Mouse (Mus musculus) neural tube, embryonic 15.5 days (tissue): Measurements from ENCODE around the gene Irf4. TPM values are rescaled to one million over a fixed set of nuclear protein-coding genes. Genes with fewer than 3 reads are reported as not detected.

Experiments
- ATAC-seq: fragments of 200-750 bp; cut with Nextera tagmentation; 2 replicates; pipeline ENCODE4 v1.8.0; 2017; ENCODE audit warnings: mild to moderate bottlenecking, moderate TSS enrichment, moderate library complexity; ENCODE audit not compliant: low FRiP score
- H3K27ac ChIP-seq: fragments of 300-500 bp; sonication (generic); replicated peaks from 2 replicates; pipeline ENCODE4 v1.5.1; 2015; ENCODE audit warnings: mild to moderate bottlenecking, inconsistent platforms
- H3K27me3 ChIP-seq: fragments of 300-500 bp; sonication (generic); replicated peaks from 2 replicates; pipeline ENCODE4 v1.6.1; 2015; ENCODE audit warnings: inconsistent platforms
- H3K36me3 ChIP-seq: fragments of 300-500 bp; sonication (generic); 2 replicates; pipeline ENCODE4 v1.6.1; 2015; ENCODE audit warnings: inconsistent platforms
- H3K4me1 ChIP-seq: fragments of 300-500 bp; sonication (generic); 2 replicates; pipeline ENCODE4 v1.6.1; 2015; ENCODE audit warnings: inconsistent platforms
- H3K4me2 ChIP-seq: fragments of 300-500 bp; sonication (generic); 2 replicates; pipeline ENCODE4 v1.6.1; 2015; ENCODE audit warnings: inconsistent platforms, mild to moderate bottlenecking, moderate library complexity
- H3K4me3 ChIP-seq: fragments of 300-500 bp; sonication (generic); replicated peaks from 2 replicates; pipeline ENCODE4 v1.5.1; 2015; ENCODE audit warnings: mild to moderate bottlenecking, inconsistent platforms
- H3K9ac ChIP-seq: fragments of 300-500 bp; sonication (generic); replicated peaks from 2 replicates; pipeline ENCODE4 v1.6.1; 2015; ENCODE audit warnings: mild to moderate bottlenecking, inconsistent platforms
- H3K9me3 ChIP-seq: fragments of 300-500 bp; sonication (generic); replicated peaks from 2 replicates; pipeline ENCODE4 v1.6.1; 2016; ENCODE audit warnings: inconsistent platforms
- WGBS: fragments of 180-500 bp; shearing (Covaris S2); methylation state at CpG from one replicate; pipeline ENCODE4 v1.1.7; 2015; ENCODE audit warnings: mixed read lengths; 5-methylcytosine and 5-hydroxymethylcytosine counted together
- polyA plus RNA-seq: library from polyadenylated mRNA; unstranded; fragments of >200 nt; fragmentation: Nextera tagmentation; extraction: Ambion mirVana; gene quantifications from 2 replicates; pipeline ENCODE4 v1.2.1, GENCODE M21; 2015

Gene Irf4
- polyA plus RNA-seq, 1 experiment from 2014 or later, result 0.08 TPM

DNA sequence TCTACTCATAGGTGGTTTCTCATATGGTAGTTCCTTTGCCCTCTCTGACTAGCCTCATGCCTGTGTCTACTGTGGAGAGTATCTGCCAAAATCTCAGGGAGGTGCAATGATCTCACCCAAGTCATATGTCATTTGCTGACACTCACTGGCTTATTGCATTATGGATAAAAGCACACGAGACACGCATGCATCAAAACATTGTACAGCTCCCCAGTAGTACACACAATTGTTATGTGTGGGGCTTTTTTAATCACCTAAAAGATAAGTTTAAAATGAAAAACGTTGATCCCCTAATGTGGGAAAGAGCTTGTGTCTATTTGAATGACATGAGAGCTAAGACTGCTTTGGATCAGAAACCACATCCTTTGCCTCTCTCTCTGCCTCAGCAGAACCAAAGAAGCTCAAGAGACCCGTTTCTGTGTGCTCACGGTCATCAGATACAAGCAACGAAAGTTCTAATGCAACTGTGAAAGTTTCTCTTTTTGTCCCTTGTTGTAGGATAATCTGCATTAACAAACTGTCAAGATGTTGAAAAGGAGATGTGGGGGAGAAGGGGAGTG lies 6.5 kb upstream of the Irf4 start:
- no peak overlapping the region for H3K9ac ChIP-seq
- H3K27me3 ChIP-seq, result peaks cover 5% of the 10 kb centered on the region; the same call in 1 of the 2 replicates
- no peak overlapping the region for H3K4me2 ChIP-seq
- ATAC-seq, result no peak
- H3K4me3 ChIP-seq, result no peak overlapping the region
- no peaks in the 10 kb centered on the region for H3K4me1 ChIP-seq
- H3K36me3 ChIP-seq, result no peaks in the 10 kb centered on the region
- WGBS, result 75% methylated on average over 6 of the region's 6 CpGs
- H3K27ac ChIP-seq, result no peak overlapping the region
- H3K9me3 ChIP-seq, result no peaks in the 10 kb centered on the region

- Histone ChIP-seq H3K9ac (no peak overlapping the region), H3K4me3 (no peak overlapping the region), H3K36me3 (no peaks in the 10 kb centered on the region), H3K4me2 (no peak overlapping the region), H3K27me3 (peaks cover 31% of the 10 kb centered on the region), H3K4me1 (peaks cover 16% of the 10 kb centered on the region), H3K27ac (no peak overlapping the region), H3K9me3 (no peaks in the 10 kb centered on the region)
- no peak for ATAC-seq
- WGBS, result 77% methylated on average over 7 of the region's 7 CpGs
Observed at GRCm38 (mm10) chr13:30745121-30745520, 3.9 kb upstream of the Irf4 start.

GRCm38 (mm10) chr13:30747068-30747467 lies 2.0 kb upstream of the Irf4 start:
- no peak overlapping the region for H3K27ac ChIP-seq
- no peak overlapping the region for H3K4me2 ChIP-seq
- H3K36me3 ChIP-seq, result no peaks in the 10 kb centered on the region
- peaks cover 24% of the 10 kb centered on the region for H3K4me1 ChIP-seq
- 85% methylated on average over 5 of the region's 5 CpGs for WGBS
- no peak overlapping the region for H3K4me3 ChIP-seq
- H3K27me3 ChIP-seq, result peaks cover 51% of the 10 kb centered on the region
- H3K9ac ChIP-seq, result no peak overlapping the region
- no peak for ATAC-seq
- H3K9me3 ChIP-seq, result no peaks in the 10 kb centered on the region

DNA sequence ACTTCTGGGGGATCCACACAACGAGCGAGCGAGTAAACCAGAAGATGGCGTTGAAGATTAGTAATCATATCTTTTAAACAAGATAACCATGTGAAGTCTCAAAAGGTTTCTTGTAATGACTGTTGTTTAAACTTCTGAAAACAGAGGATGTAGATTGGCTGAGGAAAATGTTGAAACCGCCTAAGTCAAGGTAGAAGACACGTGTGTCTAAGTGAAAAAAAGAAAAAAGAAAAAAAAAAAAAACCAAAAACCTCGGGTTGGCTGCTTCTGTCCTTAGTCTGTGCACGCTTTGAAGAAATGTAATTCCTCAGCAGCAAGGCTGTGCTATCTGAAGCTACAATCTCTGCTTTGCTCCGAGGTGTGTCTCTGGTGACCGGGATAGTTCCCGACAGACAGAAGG lies 1.5 kb upstream of the Irf4 start:
- peaks cover 54% of the 10 kb centered on the region for H3K27me3 ChIP-seq
- ATAC-seq, result no peak
- 78% methylated on average over 11 of the region's 11 CpGs for WGBS

DNA sequence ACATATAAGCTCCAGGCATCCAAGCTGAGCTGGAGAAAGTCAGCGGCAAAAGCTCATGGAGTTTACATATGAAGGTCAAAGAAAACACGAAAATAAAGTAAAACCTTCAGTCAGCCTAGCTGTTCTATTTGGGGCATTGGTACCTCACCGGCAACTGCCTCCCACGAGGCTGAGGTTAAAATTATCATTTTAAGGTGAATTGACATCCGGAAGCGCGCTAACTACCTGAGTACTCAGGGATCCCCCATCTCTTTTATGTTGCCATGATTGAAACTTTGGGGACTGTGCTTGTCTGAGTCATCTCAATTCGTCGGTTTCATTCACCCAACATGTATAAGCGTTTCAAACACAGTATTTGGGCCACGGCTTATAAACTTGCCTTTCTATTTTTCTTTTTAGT lies 705 bp upstream of the Irf4 start:
- Histone ChIP-seq H3K27ac (no peak overlapping the region), H3K27me3 (peaks cover 59% of the 10 kb centered on the region), H3K9ac (no peak overlapping the region), H3K9me3 (no peaks in the 10 kb centered on the region), H3K4me2 (no peak overlapping the region), H3K4me1 (peaks cover 24% of the 10 kb centered on the region), H3K36me3 (no peaks in the 10 kb centered on the region), H3K4me3 (no peak overlapping the region)
- ATAC-seq, result no peak
- 56% methylated on average over 11 of the region's 11 CpGs for WGBS

More for the DNA sequence above, 1.5 kb upstream of the Irf4 start:
- H3K9ac ChIP-seq, result no peak overlapping the region
- H3K4me2 ChIP-seq, result no peak overlapping the region
- no peaks in the 10 kb centered on the region for H3K9me3 ChIP-seq
- H3K36me3 ChIP-seq, result no peaks in the 10 kb centered on the region
- no peak overlapping the region for H3K27ac ChIP-seq
- no peak overlapping the region for H3K4me3 ChIP-seq
- H3K4me1 ChIP-seq, result peaks cover 24% of the 10 kb centered on the region

GRCm38 (mm10) chr13:30749557-30750141 lies 623 bp downstream of the Irf4 start:
- no peaks in the 10 kb centered on the region for H3K36me3 ChIP-seq
- H3K27ac ChIP-seq, result no peak overlapping the region
- H3K4me3 ChIP-seq, result peak overlapping the region; percentile 39
- 4% methylated on average over 11 of the region's 11 CpGs for WGBS
- no peaks in the 10 kb centered on the region for H3K9me3 ChIP-seq
- H3K4me1 ChIP-seq, result peaks cover 24% of the 10 kb centered on the region
- H3K9ac ChIP-seq, result no peak overlapping the region
- H3K27me3 ChIP-seq, result peaks cover 59% of the 10 kb centered on the region
- peak overlapping the region; percentile 80 for H3K4me2 ChIP-seq
- ATAC-seq, result peak; percentile 18; the same call in 1 of the 2 replicates

GRCm38 (mm10) chr13:30750461-30751303 lies 1.7 kb downstream of the Irf4 start:
- peaks cover 24% of the 10 kb centered on the region for H3K4me1 ChIP-seq
- WGBS, result 2% methylated on average over 33 of the region's 33 CpGs
- H3K36me3 ChIP-seq, result no peaks in the 10 kb centered on the region
- peak overlapping the region; percentile 39 for H3K4me3 ChIP-seq
- peak; percentile 53; the same call in 1 of the 2 replicates for ATAC-seq
- H3K9me3 ChIP-seq, result no peaks in the 10 kb centered on the region
- H3K27ac ChIP-seq, result no peak overlapping the region
- H3K9ac ChIP-seq, result no peak overlapping the region; the same call in 1 of the 2 replicates
- peak overlapping the region; percentile 80 for H3K4me2 ChIP-seq
- peaks cover 59% of the 10 kb centered on the region for H3K27me3 ChIP-seq

DNA sequence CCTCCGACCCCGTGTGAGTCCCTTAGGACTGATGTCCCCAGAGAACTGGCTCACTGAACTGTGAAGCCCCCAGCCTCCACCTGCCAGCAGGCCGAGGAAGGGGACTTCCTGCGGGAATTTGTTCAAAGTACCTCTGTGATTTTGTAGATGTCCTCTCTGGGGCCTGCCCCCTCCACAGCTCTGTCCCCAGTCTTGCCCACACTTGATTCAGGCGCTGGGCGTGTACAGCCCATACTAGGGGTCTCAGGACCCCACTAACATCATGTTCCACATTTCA lies 2.2 kb downstream of the Irf4 start:
- Histone ChIP-seq H3K4me2 (no peak overlapping the region), H3K27me3 (peaks cover 59% of the 10 kb centered on the region), H3K9me3 (no peaks in the 10 kb centered on the region), H3K4me1 (peaks cover 24% of the 10 kb centered on the region), H3K36me3 (no peaks in the 10 kb centered on the region), H3K9ac (no peak overlapping the region), H3K27ac (no peak overlapping the region), H3K4me3 (no peak overlapping the region)
- no peak for ATAC-seq
- 33% methylated on average over 6 of the region's 6 CpGs for WGBS

DNA sequence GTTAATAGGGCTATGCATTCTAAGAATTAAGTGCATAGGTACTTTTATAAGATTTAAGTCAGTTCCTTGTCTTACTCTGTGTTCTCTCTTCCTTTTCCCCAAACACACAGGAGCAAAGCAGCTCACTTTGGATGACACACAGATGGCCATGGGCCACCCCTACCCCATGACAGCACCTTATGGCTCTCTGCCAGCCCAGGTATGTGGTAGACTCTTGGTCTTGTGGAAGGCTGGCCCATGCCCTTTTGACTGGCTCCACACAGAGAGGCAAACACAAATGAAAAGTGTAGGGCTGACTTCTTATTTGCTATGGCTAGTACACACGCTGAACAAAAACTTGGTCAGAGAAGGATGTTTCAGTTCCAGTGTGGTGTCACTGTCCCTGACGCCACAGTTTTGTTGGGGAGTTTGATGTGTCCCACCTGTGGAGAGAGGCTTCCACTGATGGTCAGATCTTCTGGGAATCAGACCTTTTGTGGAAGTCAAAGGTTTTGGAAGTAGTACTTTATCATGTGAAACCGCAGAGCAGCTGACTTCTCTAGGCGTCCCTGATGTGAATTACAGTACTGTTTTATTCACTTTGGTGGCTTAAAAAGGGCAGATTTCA lies 3.7 kb downstream of the Irf4 start:
- H3K4me1 ChIP-seq, result peaks cover 24% of the 10 kb centered on the region
- ATAC-seq, result no peak
- H3K4me2 ChIP-seq, result no peak overlapping the region
- H3K36me3 ChIP-seq, result no peaks in the 10 kb centered on the region
- no peak overlapping the region for H3K9ac ChIP-seq
- 87% methylated on average over 4 of the region's 4 CpGs for WGBS
- no peak overlapping the region for H3K4me3 ChIP-seq
- peaks cover 52% of the 10 kb centered on the region for H3K27me3 ChIP-seq
- H3K27ac ChIP-seq, result no peak overlapping the region
- H3K9me3 ChIP-seq, result no peaks in the 10 kb centered on the region

- H3K9ac ChIP-seq, result no peak overlapping the region
- 95% methylated on average over 3 of the region's 3 CpGs for WGBS
- no peaks in the 10 kb centered on the region for H3K9me3 ChIP-seq
- no peaks in the 10 kb centered on the region for H3K36me3 ChIP-seq
- no peak overlapping the region for H3K4me2 ChIP-seq
- peaks cover 44% of the 10 kb centered on the region for H3K27me3 ChIP-seq
- ATAC-seq, result no peak
- no peak overlapping the region for H3K27ac ChIP-seq
- no peak overlapping the region for H3K4me3 ChIP-seq
- H3K4me1 ChIP-seq, result peaks cover 24% of the 10 kb centered on the region
Observed at GRCm38 (mm10) chr13:30753441-30753840, 4.4 kb downstream of the Irf4 start.

GRCm38 (mm10) chr13:30754066-30754465 lies 5.0 kb downstream of the Irf4 start:
- no peak overlapping the region for H3K27ac ChIP-seq
- WGBS, result 91% methylated on average over 4 of the region's 4 CpGs
- no peaks in the 10 kb centered on the region for H3K9me3 ChIP-seq
- no peak overlapping the region for H3K4me2 ChIP-seq
- H3K36me3 ChIP-seq, result no peaks in the 10 kb centered on the region
- no peak overlapping the region for H3K4me3 ChIP-seq
- peaks cover 38% of the 10 kb centered on the region for H3K27me3 ChIP-seq
- no peak overlapping the region for H3K9ac ChIP-seq
- H3K4me1 ChIP-seq, result peaks cover 18% of the 10 kb centered on the region
- no peak for ATAC-seq
